Mouse (Mus musculus) bone marrow, adult 2 months (tissue): ENCODE measurements around the gene Atrx.

Source experiments
- CTCF ChIP-seq: fragments of 200-500 bp; IDR thresholded peaks from 2 replicates; pipeline ENCODE4 v1.5.1; 2011; ENCODE audit warnings: low read length, control low read depth; ENCODE audit not compliant: control insufficient read depth, insufficient read depth
- POLR2A ChIP-seq: fragments of 200-500 bp; IDR thresholded peaks from 2 replicates; pipeline ENCODE4 v1.6.1; 2011; ENCODE audit warnings: low read depth, mild to moderate bottlenecking, control low read depth, low read length, borderline replicate concordance; ENCODE audit not compliant: control insufficient read depth

DNA sequence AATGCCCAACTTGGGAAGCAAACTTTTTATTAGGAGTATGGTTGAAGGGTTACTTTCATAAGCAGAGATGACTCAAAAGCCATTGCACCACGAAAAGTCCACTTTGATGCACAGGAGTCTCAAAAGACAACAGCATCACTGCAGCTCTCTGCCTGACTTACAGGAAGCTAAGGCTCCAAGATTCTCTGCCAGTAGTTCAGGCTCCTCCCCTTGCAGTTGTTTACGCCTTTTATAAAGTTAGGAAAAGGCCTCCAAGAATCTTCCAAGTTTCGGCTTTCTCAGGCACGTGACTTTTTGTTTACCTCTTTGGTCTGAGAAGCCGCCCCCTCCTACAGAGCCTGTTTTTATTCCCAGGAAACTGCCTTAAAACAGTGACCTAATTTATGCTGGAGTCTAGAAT, 5.1 kb upstream of the Atrx start:
- TF ChIP-seq CTCF (no peak), POLR2A (no peak)
